Mouse (Mus musculus) lung, embryonic 14.5 days (tissue): ENCODE data around the gene Tmem45a. TPM values are rescaled to one million over a fixed set of nuclear protein-coding genes. Genes with fewer than 3 reads are reported as not detected.

Experiments
- ATAC-seq: fragments of 200-750 bp; cut with Nextera tagmentation; 2 replicates; pipeline ENCODE4 v1.8.0; 2017; ENCODE audit warnings: mild to moderate bottlenecking, moderate TSS enrichment, moderate library complexity; ENCODE audit not compliant: insufficient read depth
- DNase-seq: peaks from one replicate; pipeline ENCODE4 v3.0.0-alpha.2; 2015
- H3K27ac ChIP-seq: fragments of 300-500 bp; sonication (generic); 2 replicates; pipeline ENCODE4 v1.5.1; 2014; ENCODE audit warnings: low read depth, mild to moderate bottlenecking, moderate library complexity
- H3K27me3 ChIP-seq: fragments of 300-500 bp; sonication (generic); 2 replicates; pipeline ENCODE4 v1.6.1; 2014; ENCODE audit warnings: low read length, control low read depth; ENCODE audit not compliant: insufficient read depth
- H3K36me3 ChIP-seq: fragments of 300-500 bp; sonication (generic); 2 replicates; pipeline ENCODE4 v1.6.1; 2014; ENCODE audit warnings: control low read depth; ENCODE audit not compliant: insufficient read depth
- H3K4me1 ChIP-seq: fragments of 300-500 bp; sonication (generic); 2 replicates; pipeline ENCODE4 v1.6.1; 2014; ENCODE audit warnings: antibody characterized with exemption, control low read depth; ENCODE audit not compliant: insufficient read depth
- H3K4me2 ChIP-seq: fragments of 300-500 bp; sonication (generic); 2 replicates; pipeline ENCODE4 v1.6.1; 2014; ENCODE audit warnings: mild to moderate bottlenecking
- H3K4me3 ChIP-seq: fragments of 300-500 bp; sonication (generic); 2 replicates; pipeline ENCODE4 v1.5.1; 2014; ENCODE audit warnings: low read depth, low read length
- H3K9ac ChIP-seq: fragments of 300-500 bp; sonication (generic); 2 replicates; pipeline ENCODE4 v1.6.1; 2014
- H3K9me3 ChIP-seq: fragments of 300-500 bp; sonication (generic); 2 replicates; pipeline ENCODE4 v1.6.1; 2016; ENCODE audit warnings: low read depth, low read length, control low read depth
- CTCF ChIP-seq: IDR thresholded peaks from 2 replicates; pipeline ENCODE4 v1.5.1; 2016; ENCODE audit warnings: antibody characterized with exemption, low read depth
- WGBS: fragments of 180-500 bp; shearing (Covaris S2); extraction: QIAGEN DNeasy Blood & Tissue Kit; methylation state at CpG from one replicate; pipeline ENCODE4 v1.1.7; 2014; 5-methylcytosine and 5-hydroxymethylcytosine counted together
- polyA plus RNA-seq: library from polyadenylated mRNA; unstranded; fragments of >200 nt; fragmentation: Nextera tagmentation; extraction: Ambion mirVana; gene quantifications from 2 replicates; pipeline ENCODE4 v1.2.1, GENCODE M21; 2014

Gene Tmem45a
- polyA plus RNA-seq, 1 experiment from 2014 or later = 39.9 TPM

DNA sequence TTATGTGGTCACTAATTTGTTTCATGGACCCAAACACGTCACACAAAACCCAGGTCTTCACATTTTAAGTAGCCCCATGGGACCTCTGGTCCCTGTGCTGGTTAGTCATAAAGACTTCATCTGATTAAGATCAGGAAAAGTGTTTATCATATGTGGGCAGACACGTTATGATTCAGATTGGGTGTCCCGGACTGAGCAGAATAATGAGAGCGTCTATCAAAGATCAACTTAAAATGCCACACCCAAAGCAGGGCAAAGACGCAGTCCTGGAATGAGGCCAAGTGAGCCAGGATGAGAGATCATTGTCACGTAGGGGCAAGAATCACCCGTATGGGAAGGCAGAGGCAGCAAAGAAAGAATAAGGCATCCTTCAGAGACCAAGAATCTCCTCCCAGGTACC lies 87.1 kb downstream of the Tmem45a start:
- ATAC-seq (no peak), DNase-seq (no peak)
- Histone ChIP-seq H3K36me3 (no peaks in the 10 kb centered on the region), H3K4me3 (no peak overlapping the region), H3K4me2 (no peak overlapping the region), H3K27me3 (no peaks in the 10 kb centered on the region), H3K27ac (no peak overlapping the region), H3K9me3 (no peaks in the 10 kb centered on the region), H3K9ac (no peak overlapping the region), H3K4me1 (no peaks in the 10 kb centered on the region)
- TF ChIP-seq CTCF = no peak
- WGBS = 66% methylated on average over 7 of the region's 7 CpGs

DNA sequence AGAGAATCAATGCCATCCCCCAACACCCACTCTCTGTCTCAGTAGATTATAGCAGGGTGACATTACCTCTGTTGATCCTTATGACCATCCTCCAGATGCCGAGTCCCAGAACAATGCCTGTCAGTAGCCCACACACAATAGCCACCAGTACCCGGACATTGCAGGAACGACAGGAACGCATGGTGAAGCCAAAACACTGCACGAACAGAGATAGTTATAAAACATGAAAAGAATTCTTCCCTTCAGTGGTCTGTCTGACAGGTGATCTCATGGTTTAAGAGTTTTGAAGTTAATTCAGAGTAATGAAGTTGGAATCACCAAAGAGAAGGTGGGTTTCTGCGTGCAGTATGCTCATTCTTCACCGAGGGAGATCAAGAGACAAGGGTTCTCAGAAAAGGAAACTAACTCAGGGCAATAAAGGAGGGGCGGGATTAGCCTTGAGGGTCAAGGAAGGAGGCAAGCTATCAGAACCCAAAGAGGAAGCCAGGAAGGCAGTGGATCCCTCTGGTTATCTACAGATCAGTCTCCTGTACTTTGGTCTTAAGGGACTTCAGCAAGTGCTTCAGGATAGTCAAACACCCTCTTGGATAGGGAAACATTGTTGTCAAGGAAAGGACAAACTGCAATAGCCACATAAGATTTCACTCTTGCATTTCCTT lies 90.4 kb downstream of the Tmem45a start, which contains the start of gene Adgrg7:
Gene Adgrg7 (minus strand): TSS at position 375 of the 659 bp plus-strand sequence.
- Histone ChIP-seq H3K9me3 (no peaks in the 10 kb centered on the region), H3K4me1 (no peaks in the 10 kb centered on the region), H3K27me3 (no peaks in the 10 kb centered on the region), H3K36me3 (no peaks in the 10 kb centered on the region), H3K4me3 (no peak within 1 kb of the TSS), H3K9ac (no peak within 1 kb of the TSS), H3K27ac (no peak within 1 kb of the TSS), H3K4me2 (no peak within 1 kb of the TSS)
- no peak for DNase-seq
- 76% methylated on average over 8 of the region's 8 CpGs for WGBS
- ATAC-seq = no peak
- no peak for TF ChIP-seq CTCF

DNA sequence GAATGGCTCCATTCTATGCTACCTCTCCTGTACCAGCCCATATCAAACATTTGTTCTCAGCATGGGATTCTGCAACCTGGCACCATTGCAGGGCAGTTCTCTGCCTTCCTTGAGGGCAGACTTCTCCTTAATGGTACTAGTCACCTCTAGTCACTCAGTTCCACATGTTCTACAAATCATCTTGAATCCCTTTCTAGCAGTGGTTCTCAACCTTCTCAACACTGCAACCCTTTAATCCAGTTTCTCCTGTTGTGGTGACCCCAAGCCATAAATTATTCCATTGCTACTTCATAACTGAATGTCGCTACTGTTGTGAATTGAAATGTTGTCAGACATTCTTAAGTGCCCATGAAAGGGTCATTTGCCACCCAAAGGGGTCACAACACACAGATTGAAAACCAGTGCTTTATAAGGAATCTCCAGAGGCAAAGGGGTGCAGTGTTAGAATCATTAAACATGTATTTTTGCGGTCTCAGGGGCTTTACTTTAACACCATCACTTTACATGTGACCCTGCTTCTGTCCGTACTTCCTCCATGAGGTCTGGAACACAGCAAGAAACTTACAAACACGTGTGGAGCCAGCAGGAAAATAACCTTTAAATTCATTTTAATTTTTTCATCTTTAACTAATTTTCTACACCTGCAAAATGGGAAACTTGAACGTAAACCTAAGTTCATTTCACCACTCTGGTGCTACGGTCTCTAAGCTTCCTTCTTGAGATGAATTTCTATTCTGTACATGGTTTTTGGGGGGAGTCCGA lies 91.4 kb downstream of the Tmem45a start:
- Histone ChIP-seq H3K36me3 (no peaks in the 10 kb centered on the region), H3K27me3 (no peaks in the 10 kb centered on the region), H3K27ac (no peak overlapping the region), H3K9ac (no peak overlapping the region), H3K9me3 (no peaks in the 10 kb centered on the region), H3K4me1 (no peaks in the 10 kb centered on the region), H3K4me3 (no peak overlapping the region), H3K4me2 (no peak overlapping the region)
- no peak for TF ChIP-seq CTCF
- WGBS = 85% methylated on average over 7 of the region's 7 CpGs
- ATAC-seq (no peak), DNase-seq (no peak)

DNA sequence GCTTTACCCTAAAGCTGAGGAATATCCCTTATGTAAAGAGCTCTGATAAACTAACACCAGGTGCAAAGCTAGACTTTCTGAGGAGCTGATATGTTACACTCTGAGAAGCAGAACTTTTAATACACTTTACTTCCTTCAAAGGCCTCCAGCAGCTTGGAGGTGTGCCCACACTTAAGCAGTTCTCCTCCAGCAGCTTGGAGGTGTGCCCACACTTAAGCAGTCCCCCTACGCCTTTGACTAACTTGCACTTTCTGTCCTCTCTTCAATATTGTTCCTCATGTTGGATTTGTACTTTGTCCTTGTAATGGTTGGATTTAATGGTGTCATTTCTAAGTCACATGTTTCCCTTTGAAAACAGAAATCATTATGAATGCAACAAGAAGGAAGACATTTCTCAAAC lies 92.2 kb downstream of the Tmem45a start:
- Histone ChIP-seq H3K27me3 (no peaks in the 10 kb centered on the region), H3K4me1 (no peaks in the 10 kb centered on the region), H3K27ac (no peak overlapping the region), H3K36me3 (no peaks in the 10 kb centered on the region), H3K9me3 (no peaks in the 10 kb centered on the region), H3K9ac (no peak overlapping the region), H3K4me2 (no peak overlapping the region), H3K4me3 (no peak overlapping the region)
- ATAC-seq (no peak), DNase-seq (no peak)
- WGBS = 67% methylated on average over 1 of the region's 1 CpGs
- TF ChIP-seq CTCF = no peak

DNA sequence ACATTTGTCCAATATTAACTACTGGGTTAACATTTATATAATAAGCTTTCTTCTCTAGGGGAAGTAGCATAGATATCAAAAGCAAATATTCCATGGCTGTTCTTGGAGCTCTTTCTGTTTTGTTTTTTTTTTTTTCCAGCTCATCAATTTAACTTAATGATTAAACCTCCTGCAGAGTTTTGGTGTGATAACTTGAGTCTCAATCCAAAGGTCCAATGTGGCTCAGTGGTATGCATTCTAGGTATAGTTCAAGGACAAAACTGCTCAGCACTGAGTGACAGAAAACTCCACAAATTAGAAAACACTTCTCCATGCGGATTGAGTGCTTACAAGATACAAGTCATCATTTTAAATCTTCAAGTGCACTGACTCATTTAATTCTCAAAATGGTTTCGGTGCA lies 100.0 kb downstream of the Tmem45a start:
- 88% methylated on average over 2 of the region's 2 CpGs for WGBS
- ATAC-seq = no peak
- Histone ChIP-seq H3K27ac (no peak overlapping the region), H3K9ac (no peak overlapping the region), H3K4me3 (no peak overlapping the region), H3K36me3 (no peaks in the 10 kb centered on the region), H3K9me3 (no peaks in the 10 kb centered on the region), H3K4me1 (no peaks in the 10 kb centered on the region), H3K27me3 (no peaks in the 10 kb centered on the region), H3K4me2 (no peak overlapping the region)
- no peak for TF ChIP-seq CTCF
- DNase-seq = no peak

DNA sequence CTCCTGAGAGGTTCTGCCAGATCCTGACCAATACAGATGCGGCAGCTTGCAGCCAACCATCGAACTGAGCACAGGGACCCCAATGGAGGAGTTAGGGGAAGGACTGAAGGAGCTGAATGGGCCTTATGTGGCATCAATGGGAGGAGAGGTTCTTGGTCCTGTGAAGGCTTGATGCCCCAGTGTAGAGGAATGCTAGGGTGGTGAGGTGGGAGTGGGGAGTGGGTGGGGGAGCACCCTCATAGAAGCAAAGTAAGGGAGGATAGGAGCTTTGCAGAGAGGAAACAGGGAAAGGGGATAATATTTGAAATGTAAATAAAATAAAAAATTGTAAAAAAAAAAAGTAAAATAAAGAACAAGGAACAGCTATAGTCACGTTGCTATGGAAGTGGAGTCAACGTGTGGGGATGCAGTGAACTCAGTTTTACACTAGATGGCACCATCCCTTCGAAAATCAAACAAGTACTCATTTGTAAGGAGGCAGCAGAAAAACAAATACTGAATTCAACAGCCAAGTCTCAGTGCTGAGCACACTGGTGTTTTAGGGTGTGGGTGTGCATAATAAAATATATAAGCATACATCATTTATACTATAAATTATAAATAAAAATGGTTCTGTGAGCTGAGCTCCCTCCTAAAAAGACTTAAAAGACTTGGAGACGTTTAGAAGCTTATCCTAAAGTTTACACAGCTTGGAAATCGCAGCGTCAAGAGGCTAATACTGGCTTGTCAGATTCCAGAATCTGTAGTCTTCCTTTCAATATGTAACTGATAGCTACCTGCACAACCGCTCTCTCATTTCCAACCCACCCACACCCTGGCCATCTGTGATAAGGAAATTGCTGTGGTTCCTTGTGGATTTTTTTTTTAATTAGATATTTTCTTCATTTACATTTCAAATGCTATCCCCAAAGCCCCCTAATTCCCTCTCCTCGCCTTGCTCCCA lies 114.5 kb downstream of the Tmem45a start:
- peak; percentile 85 for DNase-seq
- Histone ChIP-seq H3K9ac (no peak overlapping the region), H3K9me3 (no peaks in the 10 kb centered on the region), H3K27me3 (no peaks in the 10 kb centered on the region), H3K36me3 (no peaks in the 10 kb centered on the region), H3K4me1 (no peaks in the 10 kb centered on the region), H3K4me2 (no peak overlapping the region), H3K27ac (no peak overlapping the region), H3K4me3 (no peak overlapping the region)
- ATAC-seq = peak; percentile 83
- WGBS = 33% methylated on average over 10 of the region's 10 CpGs
- peak; percentile 84 for TF ChIP-seq CTCF

Other genes with a start within 250 kb of the Tmem45a start
- gene Tfg, start 168.7 kb downstream of the Tmem45a start, polyA plus RNA-seq = 147 and 148 TPM in 2 replicates
- gene Adgrg7, start 90.3 kb downstream of the Tmem45a start, polyA plus RNA-seq = not detected in 2 replicates
- not detected in 2 replicates for gene Lnp1, start 41.9 kb upstream of the Tmem45a start, polyA plus RNA-seq
- 0.29 and 0.34 TPM in 2 replicates for gene Tmem45a2, start 185.2 kb upstream of the Tmem45a start, polyA plus RNA-seq
- gene Tomm70a, start 235.5 kb upstream of the Tmem45a start, polyA plus RNA-seq = 57.3 and 62.0 TPM in 2 replicates